Mouse (Mus musculus): ENCODE measurements around the gene Slc26a1. TPM values are rescaled to one million over a fixed set of nuclear protein-coding genes. Genes with fewer than 3 reads are reported as not detected.
A peak's percentile ranks its signal among the peaks of the same experiment; 100 is the strongest.

Gene Slc26a1
- polyA plus RNA-seq, 1 experiment from 2014 or later: 1.1 TPM

- H3K9me3 ChIP-seq: no peaks in the 10 kb centered on the region
- ATAC-seq (ENCODE audit: insufficient number of reproducible peaks, insufficient read depth, low FRiP score, low TSS enrichment, low read depth): no peak
- no peak overlapping the region for H3K4me2 ChIP-seq
- H3K9ac ChIP-seq: no peak overlapping the region
- H3K27ac ChIP-seq: no peak overlapping the region
- 77% methylated on average over 5 of the region's 5 CpGs for WGBS
- no peak overlapping the region for H3K4me3 ChIP-seq
- peaks cover 4% of the 10 kb centered on the region; the same call in 1 of the 2 replicates for H3K36me3 ChIP-seq
- H3K27me3 ChIP-seq: no peaks in the 10 kb centered on the region
- H3K4me1 ChIP-seq: peaks cover 20% of the 10 kb centered on the region
Observed at GRCm38 (mm10) chr5:108689091-108689490, 13.7 kb upstream of the Slc26a1 start.

- peaks cover 8% of the 10 kb centered on the region for H3K36me3 ChIP-seq
- no peak for ATAC-seq (ENCODE audit: insufficient number of reproducible peaks, insufficient read depth, low FRiP score, low TSS enrichment, low read depth)
- 92% methylated on average over 6 of the region's 6 CpGs for WGBS
- H3K9me3 ChIP-seq: no peaks in the 10 kb centered on the region
- H3K27me3 ChIP-seq: no peaks in the 10 kb centered on the region
- H3K4me2 ChIP-seq: no peak overlapping the region
- H3K27ac ChIP-seq: no peak overlapping the region
- H3K4me1 ChIP-seq: peaks cover 14% of the 10 kb centered on the region
- H3K4me3 ChIP-seq: no peak overlapping the region
- no peak overlapping the region for H3K9ac ChIP-seq
Observed at GRCm38 (mm10) chr5:108680871-108681270, 5.5 kb upstream of the Slc26a1 start.

- peaks cover 17% of the 10 kb centered on the region for H3K4me1 ChIP-seq
- H3K36me3 ChIP-seq: peaks cover 7% of the 10 kb centered on the region; the same call in 1 of the 2 replicates
- no peak overlapping the region for H3K4me2 ChIP-seq
- ATAC-seq (ENCODE audit: insufficient number of reproducible peaks, insufficient read depth, low FRiP score, low TSS enrichment, low read depth): no peak
- H3K9me3 ChIP-seq: no peaks in the 10 kb centered on the region
- H3K4me3 ChIP-seq: no peak overlapping the region
- no peaks in the 10 kb centered on the region for H3K27me3 ChIP-seq
- WGBS: 62% methylated on average over 3 of the region's 3 CpGs
- H3K27ac ChIP-seq: no peak overlapping the region
- H3K9ac ChIP-seq: no peak overlapping the region
Observed at GRCm38 (mm10) chr5:108679909-108680308, 4.5 kb upstream of the Slc26a1 start.

- ATAC-seq (ENCODE audit: insufficient number of reproducible peaks, insufficient read depth, low FRiP score, low TSS enrichment, low read depth): no peak
- no peaks in the 10 kb centered on the region for H3K27me3 ChIP-seq
- H3K9ac ChIP-seq: no peak overlapping the region
- H3K4me2 ChIP-seq: no peak overlapping the region
- no peak overlapping the region for H3K27ac ChIP-seq
- H3K4me3 ChIP-seq: no peak overlapping the region
- no peaks in the 10 kb centered on the region for H3K9me3 ChIP-seq
- H3K36me3 ChIP-seq: peaks cover 14% of the 10 kb centered on the region
- peaks cover 17% of the 10 kb centered on the region for H3K4me1 ChIP-seq
- whole genome bisulfite sequencing: 84% methylated on average over 6 of the region's 6 CpGs
Observed at GRCm38 (mm10) chr5:108678296-108678854, 3.0 kb upstream of the Slc26a1 start.

GRCm38 (mm10) chr5:108677605-108678295 lies 2.4 kb upstream of the Slc26a1 start:
- H3K27me3 ChIP-seq: no peaks in the 10 kb centered on the region
- no peaks in the 10 kb centered on the region for H3K9me3 ChIP-seq
- H3K4me1 ChIP-seq: peaks cover 17% of the 10 kb centered on the region
- peak overlapping the region; percentile 61 for H3K4me2 ChIP-seq
- peak overlapping the region; percentile 93 for H3K27ac ChIP-seq
- peaks cover 14% of the 10 kb centered on the region for H3K36me3 ChIP-seq
- peak overlapping the region; percentile 41 for H3K4me3 ChIP-seq
- WGBS: 2% methylated on average over 25 of the region's 25 CpGs
- H3K9ac ChIP-seq: peak overlapping the region; percentile 69
- ATAC-seq (ENCODE audit: insufficient number of reproducible peaks, insufficient read depth, low FRiP score, low TSS enrichment, low read depth): peak; percentile 75

GRCm38 (mm10) chr5:108676772-108677498 lies 1.6 kb upstream of the Slc26a1 start:
- Histone ChIP-seq H3K36me3 (peaks cover 22% of the 10 kb centered on the region), H3K4me3 (peak overlapping the region; percentile 41), H3K4me1 (peaks cover 17% of the 10 kb centered on the region), H3K27ac (peak overlapping the region; percentile 93), H3K4me2 (peak overlapping the region; percentile 61), H3K9me3 (no peaks in the 10 kb centered on the region), H3K27me3 (no peaks in the 10 kb centered on the region), H3K9ac (peak overlapping the region; percentile 69)
- peak; percentile 53; the same call in 1 of the 2 replicates for ATAC-seq (ENCODE audit: insufficient number of reproducible peaks, insufficient read depth, low FRiP score, low TSS enrichment, low read depth)
- WGBS: 17% methylated on average over 5 of the region's 5 CpGs

GRCm38 (mm10) chr5:108674624-108675023 lies 745 bp downstream of the Slc26a1 start:
- Histone ChIP-seq H3K9me3 (no peaks in the 10 kb centered on the region), H3K4me1 (peaks cover 26% of the 10 kb centered on the region), H3K4me3 (no peak overlapping the region), H3K27me3 (no peaks in the 10 kb centered on the region), H3K27ac (no peak overlapping the region), H3K4me2 (no peak overlapping the region), H3K36me3 (peaks cover 31% of the 10 kb centered on the region), H3K9ac (no peak overlapping the region)
- 81% methylated on average over 2 of the region's 2 CpGs for WGBS
- ATAC-seq (ENCODE audit: insufficient number of reproducible peaks, insufficient read depth, low FRiP score, low TSS enrichment, low read depth): no peak

- H3K4me3 ChIP-seq: no peak overlapping the region
- no peak overlapping the region for H3K4me2 ChIP-seq
- no peaks in the 10 kb centered on the region for H3K27me3 ChIP-seq
- peaks cover 31% of the 10 kb centered on the region for H3K36me3 ChIP-seq
- no peak overlapping the region for H3K9ac ChIP-seq
- no peak for ATAC-seq (ENCODE audit: insufficient number of reproducible peaks, insufficient read depth, low FRiP score, low TSS enrichment, low read depth)
- H3K27ac ChIP-seq: no peak overlapping the region
- no peaks in the 10 kb centered on the region for H3K9me3 ChIP-seq
- peaks cover 24% of the 10 kb centered on the region for H3K4me1 ChIP-seq
- 93% methylated on average over 12 of the region's 12 CpGs for WGBS
Observed at GRCm38 (mm10) chr5:108671757-108672156, 3.6 kb downstream of the Slc26a1 start.

- H3K27me3 ChIP-seq: no peaks in the 10 kb centered on the region
- H3K27ac ChIP-seq: no peak overlapping the region
- H3K4me3 ChIP-seq: no peak overlapping the region
- H3K36me3 ChIP-seq: peaks cover 31% of the 10 kb centered on the region
- H3K9me3 ChIP-seq: no peaks in the 10 kb centered on the region
- peaks cover 19% of the 10 kb centered on the region for H3K4me1 ChIP-seq
- no peak for ATAC-seq (ENCODE audit: insufficient number of reproducible peaks, insufficient read depth, low FRiP score, low TSS enrichment, low read depth)
- no peak overlapping the region for H3K9ac ChIP-seq
- H3K4me2 ChIP-seq: no peak overlapping the region
Observed at GRCm38 (mm10) chr5:108670785-108671184, 4.6 kb downstream of the Slc26a1 start.

- Histone ChIP-seq H3K4me2 (peak overlapping the region; percentile 79), H3K27me3 (peaks cover 2% of the 10 kb centered on the region; the same call in 1 of the 2 replicates), H3K9ac (peak overlapping the region; percentile 80), H3K4me1 (peaks cover 18% of the 10 kb centered on the region), H3K4me3 (peak overlapping the region; percentile 54), H3K36me3 (peaks cover 31% of the 10 kb centered on the region), H3K27ac (no peak overlapping the region), H3K9me3 (no peaks in the 10 kb centered on the region)
- WGBS: 77% methylated on average over 9 of the region's 9 CpGs
- no peak for ATAC-seq (ENCODE audit: insufficient number of reproducible peaks, insufficient read depth, low FRiP score, low TSS enrichment, low read depth)
Observed at GRCm38 (mm10) chr5:108669986-108670385, 5.4 kb downstream of the Slc26a1 start.

- H3K36me3 ChIP-seq: peaks cover 31% of the 10 kb centered on the region
- H3K9me3 ChIP-seq: no peaks in the 10 kb centered on the region
- peaks cover 18% of the 10 kb centered on the region for H3K4me1 ChIP-seq
- H3K9ac ChIP-seq: peak within 1 kb of the TSS; percentile 80
- peak within 1 kb of the TSS; percentile 54 for H3K4me3 ChIP-seq
- H3K27me3 ChIP-seq: peaks cover 7% of the 10 kb centered on the region; the same call in 1 of the 2 replicates
- WGBS: 7% methylated on average over 43 of the region's 43 CpGs
- peak within 1 kb of the TSS; percentile 89 for H3K27ac ChIP-seq
- peak within 1 kb of the TSS; percentile 79 for H3K4me2 ChIP-seq
- peak; percentile 69 for ATAC-seq (ENCODE audit: insufficient number of reproducible peaks, insufficient read depth, low FRiP score, low TSS enrichment, low read depth)
Observed at GRCm38 (mm10) chr5:108668977-108669936, 6.1 kb downstream of the Slc26a1 start, which contains the start of gene Dgkq. Dgkq (minus strand) TSS chr5:108669672.
